ENCODE assay signal across 29 mouse cellular contexts in the genomic region with DNA sequence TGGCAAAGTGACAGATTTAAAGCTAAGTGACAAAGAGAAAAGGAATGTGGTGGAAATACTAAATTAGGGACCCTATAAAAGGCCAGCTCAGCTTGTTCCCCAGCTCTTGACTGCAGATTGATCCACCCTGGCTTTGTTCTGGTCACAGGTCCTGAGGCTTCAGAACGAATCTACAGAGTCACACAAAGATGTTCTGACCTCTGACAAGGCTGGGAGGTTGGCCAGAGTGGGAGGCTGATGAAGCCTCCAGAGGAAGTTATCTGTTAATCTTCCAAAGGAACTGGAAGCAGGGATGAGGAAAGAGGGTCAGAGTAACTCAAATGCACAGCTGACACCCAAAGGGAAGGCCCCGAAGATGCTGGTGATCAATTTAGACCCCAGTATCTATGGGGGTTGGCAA. TPM values are rescaled to one million over a fixed set of nuclear protein-coding genes. Genes with fewer than 3 reads are reported as not detected.
DNase-seq lines count a peak whose midpoint lies in the region; TF ChIP-seq lines count a peak whose summit lies in the region.
"Had no signal": no experiment of that assay in that cellular context is flagged by ENCODE, and none has a peak within 500 bp of the region (broad histone marks: within the 10 kb centered on the region; RNA-seq: fewer than 3 reads in every experiment).

No protein-coding gene starts in this region.

- no peak overlapping the region for H3K4me3 ChIP-seq in brown adipose tissue, adult 24 weeks (ENCODE audit: insufficient read depth, low read depth, low read length)
- H3K4me3 ChIP-seq in embryonic fibroblast, embryonic 13.5 days (ENCODE audit: insufficient read depth, low read length), result no peak overlapping the region
- H3K4me3 ChIP-seq: erythroblast, embryonic 14.5 days; heart, embryonic 10.5 days; hindbrain, embryonic 13.5 days; liver, embryonic 12.5 days; midbrain, embryonic 12.5 days; myocyte; neural tube, embryonic 12.5 days had no signal

- no peak for TF ChIP-seq CTCF in embryonic fibroblast, embryonic 13.5 days (IDR thresholded peaks at IDR 0.05; ENCODE audit: borderline replicate concordance, insufficient read depth, low read length)

- DNase-seq in heart, adult 11 months, result peak; percentile 92
- DNase-seq in heart, postnatal 4 days, result no peak
- peak; percentile 27 for DNase-seq in kidney, postnatal 14 days
- DNase-seq in kidney, adult 18-20 months, result no peak
- no peak for DNase-seq in cerebellum, adult 11-12 months
- DNase-seq: adrenal gland, postnatal 25 days; B cell, adult 2 months; cerebellum, adult 2 months; cerebellum, postnatal 14 days; heart, postnatal 36 days; layer of hippocampus, postnatal 36 days; left cerebral cortex, postnatal 4 days; liver, postnatal 0 days; lung, postnatal 36 days; right cerebral cortex, postnatal 4 days; thymus, adult 18-20 months; thymus, postnatal 25 days had no signal

- H3K27ac ChIP-seq in brown adipose tissue, adult 24 weeks (replicated peaks; ENCODE audit: low read depth, low read length), result peak overlapping the region; percentile 82
- H3K27ac ChIP-seq in embryonic fibroblast, embryonic 13.5 days (ENCODE audit: insufficient read depth, low read length), result peak overlapping the region; percentile 69
- H3K27ac ChIP-seq: hindbrain, embryonic 13.5 days; liver, embryonic 12.5 days; midbrain, embryonic 12.5 days; neural tube, embryonic 12.5 days; stomach, postnatal 0 days had no signal

- H3K4me1 ChIP-seq in brown adipose tissue, adult 24 weeks (ENCODE audit: control insufficient read depth, insufficient read depth, insufficient read length, low read length), result peaks cover 47% of the 10 kb centered on the region
- H3K4me1 ChIP-seq in embryonic fibroblast, embryonic 13.5 days (ENCODE audit: control insufficient read depth, insufficient read depth, low read length), result peaks cover 7% of the 10 kb centered on the region
- H3K4me1 ChIP-seq: hindbrain, embryonic 13.5 days; liver, embryonic 12.5 days; midbrain, embryonic 12.5 days; neural tube, embryonic 12.5 days had no signal

- TF ChIP-seq POLR2A in embryonic fibroblast, embryonic 13.5 days (IDR thresholded peaks at IDR 0.05; ENCODE audit: low read depth, low read length), result no peak

RNA-seq across cellular contexts. Expression of gene Ntf3, which starts 59.3 kb away (rescaled TPM):
- total RNA-seq in heart, postnatal 4 days (2021), result 1 to 10 TPM; 3.1 to 3.2 TPM
- 1.7 and 5.7 TPM in 2 replicates for polyA plus RNA-seq in brown adipose tissue, adult 24 weeks (2012; ENCODE audit: insufficient read depth, insufficient read length, missing spikeins)
- 8.0 and 9.1 TPM in 2 replicates for polyA plus RNA-seq in embryonic fibroblast, embryonic 13.5 days (2011; ENCODE audit: insufficient read length, low read depth, missing spikeins)
- total RNA-seq: megakaryocyte, adult 5-6 weeks had no signal
- polyA plus RNA-seq: activated CD4-positive, CD25-positive, alpha-beta regulatory T cell, adult 4 months; erythroblast, embryonic 14.5 days; myocyte had no signal

Comparison
In these comparisons a context has a peak if more than half of its experiments do, and no peak if none do; other contexts are left out.
1. DNase-seq: peak in heart, adult 11 months (single experiment) and kidney, postnatal 14 days (single experiment); none in heart, postnatal 4 days (single experiment), kidney, adult 18-20 months (single experiment) and cerebellum, adult 11-12 months (single experiment).